Mouse (Mus musculus) urinary bladder, adult 2 months (tissue): ENCODE measurements around the gene Igflr1. TPM values are rescaled to one million over a fixed set of nuclear protein-coding genes. Genes with fewer than 3 reads are reported as not detected.

Experiments
- DNase-seq: peaks from one replicate; pipeline ENCODE4 v3.0.0; 2022; ENCODE audit warnings: low spot score
- polyA plus RNA-seq: library from polyadenylated mRNA; depleted of rRNA; stranded (reverse); fragments of >200 nt; gene quantifications from 2 replicates; pipeline ENCODE4 v1.2.3, GENCODE M21; 2012; rRNA removed

Gene Igflr1
- 3.6 and 4.9 TPM in 2 replicates for polyA plus RNA-seq

- DNase-seq, result no peak
Observed at GRCm38 (mm10) chr7:30564970-30565571, at the start of gene Igflr1. Gene Igflr1 (plus strand): TSS chr7:30565427.

GRCm38 (mm10) chr7:30518325-30518724 is 46.9 kb upstream of the Igflr1 start:
- no peak for DNase-seq

DNA sequence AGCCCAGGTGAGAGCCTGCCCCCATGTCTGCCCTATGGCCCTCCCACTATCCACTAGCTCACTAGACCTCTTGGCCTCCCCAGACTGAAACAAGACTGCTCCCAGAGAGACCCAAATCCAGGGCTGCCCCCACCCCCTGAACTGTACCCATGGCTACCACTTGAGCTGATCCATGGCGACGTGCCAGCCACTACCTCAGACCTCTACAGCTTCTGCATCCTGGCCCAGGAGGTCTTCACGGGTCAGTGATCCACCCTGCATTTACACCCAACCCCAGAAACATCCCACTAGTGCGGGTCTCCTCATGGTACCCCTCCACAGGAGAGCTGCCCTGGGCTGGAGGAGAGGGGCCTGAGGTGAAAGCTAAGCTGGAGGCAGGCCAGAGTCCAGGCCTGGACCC is 44.8 kb upstream of the Igflr1 start:
- DNase-seq, result no peak

DNA sequence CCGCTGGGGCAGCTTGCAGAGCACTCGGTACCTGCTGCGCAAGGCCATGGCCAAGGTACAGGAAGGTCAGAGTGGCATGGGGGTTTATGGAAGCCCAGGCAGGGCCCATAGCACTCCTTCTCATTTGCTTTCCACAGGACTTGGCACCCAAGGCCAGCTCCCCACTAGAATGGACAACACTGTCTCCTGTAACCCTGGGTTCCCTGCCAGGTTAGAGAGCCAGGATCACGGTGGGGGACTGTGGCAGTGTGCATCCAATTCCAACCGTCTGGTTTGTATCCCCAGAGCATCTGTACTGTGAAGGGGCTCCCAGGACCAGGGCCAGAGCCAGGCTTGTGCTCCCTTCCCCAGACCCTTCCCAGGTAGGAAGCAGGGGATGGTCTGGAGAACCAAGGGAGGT is 44.4 kb upstream of the Igflr1 start:
- no peak for DNase-seq

DNA sequence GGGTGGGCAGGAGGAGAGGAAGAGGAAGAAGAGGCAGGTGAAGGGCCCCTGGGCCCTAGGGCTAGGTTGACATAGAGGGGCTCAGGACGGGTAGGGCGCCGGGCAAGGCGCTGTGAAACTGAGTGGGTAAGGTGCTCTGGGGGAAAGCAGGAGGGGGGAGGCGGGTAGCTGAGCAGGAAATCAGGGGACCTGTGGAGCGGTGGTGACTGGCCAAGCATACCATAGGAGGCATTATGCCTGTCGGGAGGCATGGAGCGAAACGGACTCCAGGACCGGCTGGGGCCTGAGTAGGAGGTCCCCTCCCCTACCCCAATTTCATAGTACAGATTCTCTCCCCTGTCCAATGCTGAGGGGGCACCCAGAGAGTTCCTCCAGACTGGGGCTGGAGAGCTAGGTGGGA is 42.4 kb upstream of the Igflr1 start:
- no peak for DNase-seq

DNA sequence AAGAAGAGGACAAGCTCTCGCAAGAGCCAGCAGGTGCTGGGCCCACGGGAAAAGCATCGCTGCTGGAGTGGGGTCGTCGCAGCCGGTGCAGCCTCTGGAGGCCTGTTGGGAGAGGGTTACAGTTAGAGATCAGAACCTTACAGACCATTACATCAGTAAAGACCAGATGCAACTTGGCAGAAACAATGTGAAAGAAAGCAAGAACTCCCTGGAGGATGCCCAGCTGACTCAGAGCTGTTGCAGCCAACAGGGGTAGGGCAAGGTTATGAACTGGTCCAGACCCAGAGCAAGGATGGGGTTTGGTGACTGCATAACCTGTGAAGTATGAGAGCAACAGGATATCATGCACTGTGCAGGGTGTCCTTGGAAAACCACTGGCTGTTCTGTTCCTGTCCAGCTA is 40.7 kb upstream of the Igflr1 start:
- no peak for DNase-seq

GRCm38 (mm10) chr7:30525954-30526353 is 39.3 kb upstream of the Igflr1 start:
- DNase-seq, result no peak

DNA sequence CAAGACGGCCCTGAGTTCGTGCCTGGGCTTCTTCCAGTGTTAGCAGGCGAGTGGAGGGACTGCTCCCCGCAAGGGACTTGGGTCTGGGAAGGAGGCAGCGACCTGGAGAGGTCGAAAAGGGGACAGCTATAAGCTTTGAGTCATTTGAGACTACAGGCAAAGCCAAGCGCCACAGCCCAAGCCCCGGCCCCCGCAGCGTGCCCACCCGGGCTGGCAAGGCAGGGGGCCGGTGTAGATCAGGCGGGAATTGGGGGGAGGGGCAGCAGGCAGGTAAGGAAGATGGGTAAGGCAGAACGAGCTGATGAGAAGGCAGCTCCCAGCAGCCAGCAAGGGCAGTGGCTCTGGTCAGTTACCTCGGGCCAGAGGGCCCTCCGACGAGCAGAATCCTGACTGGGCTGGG is 38.8 kb upstream of the Igflr1 start:
- no peak for DNase-seq

- DNase-seq, result no peak
Observed at GRCm38 (mm10) chr7:30526981-30527380, 38.2 kb upstream of the Igflr1 start.

DNA sequence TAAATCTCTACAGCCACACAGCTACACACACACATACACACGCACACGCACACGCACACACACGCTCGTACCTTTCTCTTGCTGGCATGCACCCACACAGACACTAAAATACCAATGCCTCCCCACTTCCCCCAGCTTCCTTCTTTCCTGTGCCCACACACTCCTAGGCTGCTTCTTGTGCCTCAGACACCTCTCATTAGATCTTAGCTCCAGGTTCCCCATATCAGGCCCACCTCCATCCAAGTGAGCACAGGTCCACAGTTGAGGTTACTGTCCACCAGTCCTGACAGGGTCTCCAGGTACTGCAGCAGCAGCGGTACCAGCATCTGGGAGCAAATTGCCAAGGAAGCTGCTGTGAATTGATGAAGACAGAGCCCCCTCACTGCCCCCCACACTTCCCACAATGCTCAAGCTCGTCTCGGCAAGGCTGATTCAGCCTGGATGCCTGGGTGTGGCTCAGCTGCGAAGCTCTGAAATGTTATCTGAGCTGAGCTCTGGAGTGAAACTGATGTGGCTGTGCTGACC is 33.9 kb upstream of the Igflr1 start:
- no peak for DNase-seq

DNA sequence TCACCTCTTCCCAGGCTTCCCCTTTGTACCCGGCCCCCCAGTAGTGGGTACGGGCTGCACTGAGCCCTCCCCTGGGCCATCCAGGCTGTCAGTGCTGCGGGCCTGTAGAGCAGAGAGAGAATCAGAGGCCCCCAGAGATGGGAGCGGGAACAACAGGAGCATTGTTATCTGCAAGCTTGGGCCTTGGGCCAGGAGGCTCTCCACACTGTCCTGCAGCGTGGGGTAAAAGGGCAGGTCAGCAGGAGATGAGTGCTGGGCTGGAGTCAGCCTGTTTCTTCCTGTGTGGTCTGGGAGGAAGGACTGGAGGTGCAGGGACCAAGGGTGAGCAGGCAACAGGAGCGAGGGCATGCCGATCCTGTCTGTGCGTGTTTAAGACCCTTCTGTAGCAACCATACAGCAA is 32.3 kb upstream of the Igflr1 start:
- no peak for DNase-seq

GRCm38 (mm10) chr7:30533941-30534632 is 31.1 kb upstream of the Igflr1 start:
- no peak for DNase-seq

- peak; percentile 86 for DNase-seq
Observed at GRCm38 (mm10) chr7:30534633-30535577, 30.3 kb upstream of the Igflr1 start, which contains the start of gene Arhgap33. Gene Arhgap33 (minus strand): TSS chr7:30535060.

DNA sequence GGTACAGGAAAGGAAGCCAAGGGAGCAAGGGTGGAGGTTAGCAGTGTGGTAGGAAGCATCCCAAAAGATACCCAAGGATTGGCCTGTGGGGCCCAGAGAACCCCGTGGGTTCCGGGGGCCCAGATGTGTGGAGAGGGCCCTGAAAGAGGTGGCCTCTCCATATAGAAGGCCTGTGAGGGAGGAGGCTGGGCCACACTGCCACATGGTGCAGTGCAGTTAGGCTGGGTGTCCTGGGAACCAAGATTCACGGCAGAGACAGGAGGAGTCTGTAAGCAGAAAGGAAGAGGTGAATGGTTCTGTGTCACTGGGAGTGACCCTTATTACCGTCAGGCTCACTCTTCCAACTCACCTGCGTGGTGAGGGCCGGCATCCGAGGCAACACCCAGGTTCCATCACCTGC is 24.7 kb upstream of the Igflr1 start:
- no peak for DNase-seq

DNA sequence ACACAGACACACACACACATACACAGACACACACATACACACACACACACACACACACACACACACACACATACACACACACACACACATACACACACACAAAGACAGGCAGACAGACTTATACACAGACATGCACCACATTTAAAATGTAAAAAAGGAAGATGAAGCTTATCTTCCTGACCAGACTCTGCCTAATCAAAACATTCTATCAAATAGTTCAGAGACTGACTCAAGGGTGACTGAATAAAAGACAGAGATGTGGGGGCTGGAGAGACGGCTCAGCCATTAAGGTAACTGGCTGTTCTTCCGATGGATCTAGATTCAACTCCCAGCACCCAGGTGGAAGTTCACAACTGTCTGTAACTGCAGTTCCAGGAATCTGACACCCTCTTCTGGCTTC is 20.9 kb upstream of the Igflr1 start:
- DNase-seq, result no peak

GRCm38 (mm10) chr7:30549880-30550279 is 15.3 kb upstream of the Igflr1 start:
- no peak for DNase-seq

DNA sequence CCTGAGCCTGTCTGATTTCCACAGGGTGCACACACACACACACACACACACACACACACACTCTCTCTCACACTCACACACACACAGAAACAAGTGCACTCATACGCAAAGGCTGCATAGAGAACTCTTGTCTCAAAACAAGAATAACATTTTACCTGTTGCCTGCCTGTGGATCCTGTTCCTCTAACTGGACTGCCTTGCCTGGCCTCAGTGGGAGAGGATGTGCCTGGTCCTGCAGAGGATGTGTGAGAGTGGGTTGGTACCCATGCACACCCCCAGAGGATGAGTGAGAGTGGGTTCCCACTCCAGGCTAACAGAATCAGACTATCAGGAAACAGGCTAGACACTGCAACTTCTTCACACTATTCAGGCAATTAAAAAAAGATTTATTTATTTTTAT is 14.6 kb upstream of the Igflr1 start:
- DNase-seq, result no peak

- DNase-seq, result no peak
Observed at GRCm38 (mm10) chr7:30551445-30552101, 13.7 kb upstream of the Igflr1 start.

- peak; percentile 85 for DNase-seq
Observed at GRCm38 (mm10) chr7:30552102-30553020, 12.9 kb upstream of the Igflr1 start, which contains the start of the genes Hspb6 and Proser3. Gene Hspb6 (plus strand): TSS chr7:30552178. Gene Proser3 (minus strand): TSS chr7:30552299.

- DNase-seq, result peak; percentile 56
Observed at GRCm38 (mm10) chr7:30553021-30553589, 12.1 kb upstream of the Igflr1 start.
